Mouse (Mus musculus) forebrain, embryonic 12.5 days (tissue): ENCODE measurements around the gene Prune1. TPM values are rescaled to one million over a fixed set of nuclear protein-coding genes. Genes with fewer than 3 reads are reported as not detected.

Source experiments
- ATAC-seq: fragments of 200-750 bp; cut with Nextera tagmentation; 2 replicates; pipeline ENCODE4 v1.8.0; 2017; ENCODE audit warnings: moderate TSS enrichment; ENCODE audit not compliant: low FRiP score
- H3K27ac ChIP-seq: fragments of 300-500 bp; sonication (generic); 2 replicates; pipeline ENCODE4 v1.5.1; 2016; ENCODE audit warnings: mild to moderate bottlenecking
- H3K27me3 ChIP-seq: fragments of 300-500 bp; sonication (generic); 2 replicates; pipeline ENCODE4 v1.6.1; 2016; ENCODE audit warnings: mild to moderate bottlenecking
- H3K36me3 ChIP-seq: fragments of 300-500 bp; sonication (generic); replicated peaks from 2 replicates; pipeline ENCODE4 v1.6.1; 2016; ENCODE audit warnings: mild to moderate bottlenecking
- H3K4me1 ChIP-seq: fragments of 300-500 bp; sonication (generic); 2 replicates; pipeline ENCODE4 v1.6.1; 2016
- H3K4me2 ChIP-seq: fragments of 300-500 bp; sonication (generic); 2 replicates; pipeline ENCODE4 v1.6.1; 2016; ENCODE audit warnings: mild to moderate bottlenecking, moderate library complexity
- H3K4me3 ChIP-seq: fragments of 300-500 bp; sonication (generic); replicated peaks from 2 replicates; pipeline ENCODE4 v1.5.1; 2016; ENCODE audit warnings: mild to moderate bottlenecking
- H3K9ac ChIP-seq: fragments of 300-500 bp; sonication (generic); 2 replicates; pipeline ENCODE4 v1.6.1; 2016; ENCODE audit warnings: mild to moderate bottlenecking
- H3K9me3 ChIP-seq: fragments of 300-500 bp; sonication (generic); 2 replicates; pipeline ENCODE4 v1.6.1; 2016
- WGBS: fragments of 180-500 bp; shearing (Covaris S2); methylation state at CpG from one replicate; pipeline ENCODE4 v1.1.7; 2016; 5-methylcytosine and 5-hydroxymethylcytosine counted together
- polyA plus RNA-seq: library from polyadenylated mRNA; unstranded; fragments of >200 nt; fragmentation: Nextera tagmentation; extraction: Ambion mirVana; gene quantifications from 2 replicates; pipeline ENCODE4 v1.2.1, GENCODE M21; 2016

Prune1 gene
- polyA plus RNA-seq, 1 experiment from 2014 or later: 30.9 TPM

DNA sequence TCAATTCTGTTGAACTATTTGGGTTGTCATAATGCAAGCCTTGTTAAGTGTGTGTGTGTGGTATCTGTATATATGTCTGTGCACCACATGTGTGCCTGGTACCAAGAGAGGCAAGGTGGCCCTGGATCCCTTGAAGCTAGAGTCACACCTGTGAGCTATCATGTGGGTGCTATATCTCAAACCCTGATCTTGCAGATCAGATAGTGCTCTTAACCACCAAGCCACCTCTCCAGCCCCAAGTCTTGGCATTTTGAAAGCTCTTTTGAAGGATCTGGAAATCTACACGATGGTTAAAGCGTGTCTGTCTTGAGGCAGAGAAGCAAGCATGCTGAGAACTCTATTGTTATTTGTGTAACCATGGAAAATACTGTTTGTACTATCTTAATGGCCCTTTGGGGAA, 71.3 kb downstream of the Prune1 start:
- H3K27me3 ChIP-seq: no peaks in the 10 kb centered on the region
- 67% methylated on average over 2 of the region's 2 CpGs for WGBS
- no peak overlapping the region for H3K4me2 ChIP-seq
- H3K27ac ChIP-seq: no peak overlapping the region
- peaks cover 46% of the 10 kb centered on the region for H3K36me3 ChIP-seq
- ATAC-seq: no peak
- H3K4me1 ChIP-seq: no peaks in the 10 kb centered on the region
- H3K4me3 ChIP-seq: no peak overlapping the region
- H3K9me3 ChIP-seq: no peaks in the 10 kb centered on the region
- H3K9ac ChIP-seq: no peak overlapping the region

DNA sequence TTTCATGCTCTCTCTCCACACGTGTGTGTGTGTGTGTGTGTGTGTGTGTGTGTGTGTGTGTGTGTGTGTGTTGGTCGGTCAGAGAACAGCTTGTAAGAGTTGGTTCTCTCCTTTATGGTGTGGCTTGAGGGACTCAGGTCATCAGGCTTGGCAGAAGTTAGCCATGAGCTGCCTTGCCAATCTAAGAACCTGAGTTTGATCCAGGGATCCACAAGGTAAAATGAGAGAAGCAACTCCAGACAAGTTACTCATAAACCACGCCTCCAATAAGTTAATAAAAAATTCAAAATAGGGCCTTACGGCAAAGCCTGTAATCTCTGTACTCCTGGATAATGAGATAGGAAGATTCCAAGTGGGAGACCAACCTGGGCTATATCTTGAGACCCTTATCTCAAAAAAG, 73.6 kb downstream of the Prune1 start:
- no peak for ATAC-seq
- Histone ChIP-seq H3K4me3 (no peak overlapping the region), H3K27ac (no peak overlapping the region), H3K9ac (no peak overlapping the region), H3K4me2 (no peak overlapping the region), H3K27me3 (no peaks in the 10 kb centered on the region), H3K36me3 (peaks cover 53% of the 10 kb centered on the region), H3K4me1 (no peaks in the 10 kb centered on the region), H3K9me3 (no peaks in the 10 kb centered on the region)
- 90% methylated on average over 3 of the region's 4 CpGs for WGBS

- Histone ChIP-seq H3K4me2 (no peak overlapping the region), H3K36me3 (peaks cover 86% of the 10 kb centered on the region), H3K4me3 (no peak overlapping the region), H3K9ac (no peak overlapping the region), H3K9me3 (no peaks in the 10 kb centered on the region), H3K27me3 (no peaks in the 10 kb centered on the region), H3K4me1 (no peaks in the 10 kb centered on the region), H3K27ac (no peak overlapping the region)
- WGBS: 91% methylated on average over 6 of the region's 6 CpGs
- no peak for ATAC-seq
Observed at GRCm38 (mm10) chr3:95203880-95204279, 78.0 kb downstream of the Prune1 start.

Other genes with a start within 250 kb of the Prune1 start
- gene Psmd4, start 239.5 kb downstream of the Prune1 start, polyA plus RNA-seq: 283 and 295 TPM in 2 replicates
- 21.4 and 23.0 TPM in 2 replicates for gene Pip5k1a, start 175.1 kb downstream of the Prune1 start, polyA plus RNA-seq
- 242 and 252 TPM in 2 replicates for gene Vps72, start 171.1 kb downstream of the Prune1 start, polyA plus RNA-seq
- gene Tmod4, start 157.6 kb downstream of the Prune1 start, polyA plus RNA-seq: 0.97 and 1.1 TPM in 2 replicates
- gene Scnm1, start 148.1 kb downstream of the Prune1 start, polyA plus RNA-seq: 84.6 and 95.1 TPM in 2 replicates
- 19.7 and 21.1 TPM in 2 replicates for gene Lysmd1, start 148.0 kb downstream of the Prune1 start, polyA plus RNA-seq
- 1.5 and 2.0 TPM in 2 replicates for gene Tnfaip8l2, start 139.7 kb downstream of the Prune1 start, polyA plus RNA-seq
- 31.2 and 34.5 TPM in 2 replicates for gene Sema6c, start 121.6 kb downstream of the Prune1 start, polyA plus RNA-seq
- 12.2 and 12.5 TPM in 2 replicates for gene Gabpb2, start 64.2 kb downstream of the Prune1 start, polyA plus RNA-seq
- 105 and 110 TPM in 2 replicates for gene Cdc42se1, start 53.3 kb downstream of the Prune1 start, polyA plus RNA-seq
- 96.2 and 98.8 TPM in 2 replicates for gene Mllt11, start 49.9 kb downstream of the Prune1 start, polyA plus RNA-seq
- gene Gm128, start 40.5 kb downstream of the Prune1 start, polyA plus RNA-seq: 0.12 and 0.31 TPM in 2 replicates
- gene Bnipl, start 30.9 kb downstream of the Prune1 start, polyA plus RNA-seq: 0.42 and 0.63 TPM in 2 replicates
- 37.4 and 39.8 TPM in 2 replicates for gene Mindy1, start 731 bp downstream of the Prune1 start, polyA plus RNA-seq
- gene Anxa9, start 25.1 kb upstream of the Prune1 start, polyA plus RNA-seq: 1.1 and 1.4 TPM in 2 replicates
- gene Cers2, start 32.7 kb upstream of the Prune1 start, polyA plus RNA-seq: 109 and 111 TPM in 2 replicates
- 66.2 and 70.2 TPM in 2 replicates for gene Setdb1, start 75.1 kb upstream of the Prune1 start, polyA plus RNA-seq
- not detected in 2 replicates for gene 4930558C23Rik, start 120.8 kb upstream of the Prune1 start, polyA plus RNA-seq
- gene Arnt, start 152.3 kb upstream of the Prune1 start, polyA plus RNA-seq: 31.2 and 32.6 TPM in 2 replicates
- 6.0 and 8.1 TPM in 2 replicates for gene Ctsk, start 217.2 kb upstream of the Prune1 start, polyA plus RNA-seq
- gene Ctss, start 244.7 kb upstream of the Prune1 start, polyA plus RNA-seq: 6.2 and 6.5 TPM in 2 replicates